Mouse (Mus musculus) erythroblast, embryonic 14.5 days (primary cell): ENCODE measurements around the gene Cldn15. TPM values are rescaled to one million over a fixed set of nuclear protein-coding genes. Genes with fewer than 3 reads are reported as not detected.
A peak's percentile ranks its signal among the peaks of the same experiment; 100 is the strongest.
"Not testable (repeated sequence)": the region's sequence is repeated elsewhere in the genome, so short reads cannot be mapped to it uniquely, and the experiment has no call there.

Experiments
- H3K27me3 ChIP-seq: 2 replicates; pipeline ENCODE4 v1.6.1; 2012; ENCODE audit warnings: inconsistent platforms; ENCODE audit not compliant: control insufficient read depth
- H3K36me3 ChIP-seq: 2 replicates; pipeline ENCODE4 v1.6.1; 2012; ENCODE audit warnings: mild to moderate bottlenecking, inconsistent platforms; ENCODE audit not compliant: control insufficient read depth
- H3K4me1 ChIP-seq: 2 replicates; pipeline ENCODE4 v1.6.1; 2012; ENCODE audit warnings: inconsistent platforms; ENCODE audit not compliant: control insufficient read depth
- H3K4me3 ChIP-seq: replicated peaks from 2 replicates; pipeline ENCODE3; 2012; ENCODE audit warnings: moderate library complexity, mild to moderate bottlenecking, inconsistent platforms
- H3K9me3 ChIP-seq: 2 replicates; pipeline ENCODE4 v1.6.1; 2012; ENCODE audit warnings: low read length, inconsistent platforms, mixed read lengths; ENCODE audit not compliant: control insufficient read depth
- GATA1 ChIP-seq: IDR thresholded peaks from 2 replicates; pipeline ENCODE4 v1.6.1; 2012; ENCODE audit warnings: low read length, inconsistent platforms, mixed read lengths
- TAL1 ChIP-seq: IDR thresholded peaks from 3 replicates; pipeline ENCODE4 v1.6.1; 2012; ENCODE audit warnings: low read length, inconsistent platforms, mixed read lengths
- polyA plus RNA-seq: library from polyadenylated mRNA; stranded (reverse); fragments of >175 nt; gene quantifications from 2 replicates; pipeline ENCODE4 v1.2.3, GENCODE M21; 2012

Cldn15 gene
- polyA plus RNA-seq, 1 experiment = 0.04 TPM

- Histone ChIP-seq H3K9me3 (no peaks in the 10 kb centered on the region), H3K4me1 (no peaks in the 10 kb centered on the region), H3K27me3 (no peaks in the 10 kb centered on the region), H3K4me3 (no peak overlapping the region), H3K36me3 (no peaks in the 10 kb centered on the region)
- TF ChIP-seq TAL1 (no peak), GATA1 (no peak)
Measured at GRCm38 (mm10) chr5:136945084-136945483, 21.3 kb upstream of the Cldn15 start.

- Histone ChIP-seq H3K36me3 (no peaks in the 10 kb centered on the region), H3K4me1 (peaks cover 11% of the 10 kb centered on the region), H3K9me3 (no peaks in the 10 kb centered on the region), H3K27me3 (no peaks in the 10 kb centered on the region), H3K4me3 (no peak overlapping the region)
- TF ChIP-seq GATA1 = no peak
Measured at GRCm38 (mm10) chr5:136947874-136948273, 18.5 kb upstream of the Cldn15 start.

GRCm38 (mm10) chr5:136949551-136950336 is 16.7 kb upstream of the Cldn15 start:
- H3K4me1 ChIP-seq = peaks cover 26% of the 10 kb centered on the region
- not testable (repeated sequence) for H3K27me3 ChIP-seq, H3K4me3 ChIP-seq, H3K36me3 ChIP-seq, H3K9me3 ChIP-seq

GRCm38 (mm10) chr5:136950521-136950920 is 15.9 kb upstream of the Cldn15 start:
- Histone ChIP-seq H3K36me3 (no peaks in the 10 kb centered on the region; the same call in 1 of the 2 replicates), H3K4me1 (peaks cover 29% of the 10 kb centered on the region), H3K27me3 (no peaks in the 10 kb centered on the region), H3K4me3 (no peak overlapping the region), H3K9me3 (no peaks in the 10 kb centered on the region)
- TF ChIP-seq GATA1 (no peak), TAL1 (no peak)

- no peaks in the 10 kb centered on the region for H3K9me3 ChIP-seq
- no peaks in the 10 kb centered on the region for H3K27me3 ChIP-seq
- H3K4me1 ChIP-seq = peaks cover 39% of the 10 kb centered on the region
- H3K4me3 ChIP-seq = no peak overlapping the region
- TF ChIP-seq TAL1 = no peak
- no peak for TF ChIP-seq GATA1
- peaks cover 7% of the 10 kb centered on the region for H3K36me3 ChIP-seq
Measured at GRCm38 (mm10) chr5:136952153-136952552, 14.3 kb upstream of the Cldn15 start.

- Histone ChIP-seq H3K27me3 (no peaks in the 10 kb centered on the region), H3K36me3 (peaks cover 7% of the 10 kb centered on the region)
Measured at GRCm38 (mm10) chr5:136953015-136953414, 13.4 kb upstream of the Cldn15 start, which contains the start of gene Fis1. Gene Fis1 (plus strand): TSS chr5:136953275.

GRCm38 (mm10) chr5:136953440-136953951 is 12.9 kb upstream of the Cldn15 start:
- Histone ChIP-seq H3K4me3 (peak overlapping the region; percentile 81), H3K27me3 (no peaks in the 10 kb centered on the region), H3K9me3 (no peaks in the 10 kb centered on the region), H3K36me3 (peaks cover 9% of the 10 kb centered on the region), H3K4me1 (peaks cover 42% of the 10 kb centered on the region)
- TF ChIP-seq TAL1 = no peak
- TF ChIP-seq GATA1 = no peak

More at GRCm38 (mm10) chr5:136953015-136953414, 13.4 kb upstream of the Cldn15 start, which contains the start of gene Fis1:
- Histone ChIP-seq H3K4me3 (peak within 1 kb of the TSS; percentile 81), H3K9me3 (no peaks in the 10 kb centered on the region), H3K4me1 (peaks cover 41% of the 10 kb centered on the region)
- no peak for TF ChIP-seq GATA1
- no peak for TF ChIP-seq TAL1

- Histone ChIP-seq H3K9me3 (no peaks in the 10 kb centered on the region), H3K36me3 (peaks cover 12% of the 10 kb centered on the region), H3K4me1 (peaks cover 47% of the 10 kb centered on the region), H3K27me3 (no peaks in the 10 kb centered on the region), H3K4me3 (no peak overlapping the region)
- TF ChIP-seq GATA1 (no peak), TAL1 (no peak)
Measured at GRCm38 (mm10) chr5:136955622-136956021, 10.8 kb upstream of the Cldn15 start.

GRCm38 (mm10) chr5:136957250-136957649 is 9.2 kb upstream of the Cldn15 start:
- no peaks in the 10 kb centered on the region for H3K9me3 ChIP-seq
- no peaks in the 10 kb centered on the region for H3K27me3 ChIP-seq
- H3K4me3 ChIP-seq = no peak overlapping the region
- H3K36me3 ChIP-seq = peaks cover 16% of the 10 kb centered on the region
- TF ChIP-seq TAL1 (no peak), GATA1 (no peak)
- H3K4me1 ChIP-seq = peaks cover 56% of the 10 kb centered on the region
